Mouse (Mus musculus): ENCODE measurements around the gene Ston1.

GRCm38 (mm10) chr17:88621374-88621773 lies 23.9 kb downstream of the Ston1 start:
- TF ChIP-seq MYOD1 (IDR thresholded peaks at IDR 0.05; ENCODE audit: control insufficient read depth, insufficient read length, low read depth) (no peak), CTCF (IDR thresholded peaks at IDR 0.05; ENCODE audit: control insufficient read depth, insufficient read depth, insufficient read length) (no peak), MAX (IDR thresholded peaks at IDR 0.05) (no peak), FOSL1 (IDR thresholded peaks at IDR 0.05; ENCODE audit: insufficient read depth, low read length, poor library complexity, severe bottlenecking) (no peak), CEBPB (IDR thresholded peaks at IDR 0.05; ENCODE audit: low read depth) (no peak)

Measured in C2C12 (cell line).